Mouse (Mus musculus) bone marrow, adult 2 months (tissue): ENCODE results near the gene Erp27.

Experiments used
- CTCF ChIP-seq: fragments of 200-500 bp; IDR thresholded peaks from 2 replicates; pipeline ENCODE4 v1.5.1; 2011; ENCODE audit warnings: low read length, control low read depth; ENCODE audit not compliant: control insufficient read depth, insufficient read depth
- POLR2A ChIP-seq: fragments of 200-500 bp; IDR thresholded peaks from 2 replicates; pipeline ENCODE4 v1.6.1; 2011; ENCODE audit warnings: low read depth, mild to moderate bottlenecking, control low read depth, low read length, borderline replicate concordance; ENCODE audit not compliant: control insufficient read depth

GRCm38 (mm10) chr6:136959131-136959530 lies 37.2 kb upstream of the Erp27 start:
- TF ChIP-seq CTCF (no peak), POLR2A (no peak)
